Mouse (Mus musculus): ENCODE data around the gene Slc30a3.

DNA sequence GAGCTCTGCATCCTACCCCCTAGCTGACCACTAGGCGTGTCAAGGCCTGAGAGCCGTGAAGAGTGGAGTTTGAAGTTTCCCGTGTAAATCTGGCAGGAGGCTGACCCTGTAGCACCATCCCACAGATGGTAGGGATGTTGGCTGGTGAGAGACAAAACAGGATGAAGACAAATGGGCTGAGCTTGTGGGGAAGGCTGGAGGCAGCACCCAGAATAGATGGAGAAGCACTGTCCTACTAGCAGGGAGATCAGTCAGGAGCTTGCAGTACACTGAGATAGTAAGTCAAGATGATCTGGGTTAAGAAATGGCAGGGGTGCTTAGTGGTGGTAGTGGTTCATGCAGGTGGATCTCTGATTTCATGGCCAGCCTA, 27.3 kb downstream of the Slc30a3 start:
- TF ChIP-seq CTCF (IDR thresholded peaks at IDR 0.05; ENCODE audit: low read depth, low read length) (no peak), POLR2A (IDR thresholded peaks at IDR 0.05; ENCODE audit: insufficient read depth, low read length) (no peak), EP300 (IDR thresholded peaks at IDR 0.05; ENCODE audit: insufficient read depth, low read depth, low read length) (no peak)

Measured in ES-Bruce4 (cell line).